Mouse (Mus musculus) embryo, embryonic 9.5 days (tissue): ENCODE data around the gene Gm17334.

Experiments
- DNase-seq: peaks from one replicate; pipeline ENCODE4 v3.0.0-alpha.2; 2017; ENCODE audit errors: extremely low spot score

The Gm17334 gene

DNA sequence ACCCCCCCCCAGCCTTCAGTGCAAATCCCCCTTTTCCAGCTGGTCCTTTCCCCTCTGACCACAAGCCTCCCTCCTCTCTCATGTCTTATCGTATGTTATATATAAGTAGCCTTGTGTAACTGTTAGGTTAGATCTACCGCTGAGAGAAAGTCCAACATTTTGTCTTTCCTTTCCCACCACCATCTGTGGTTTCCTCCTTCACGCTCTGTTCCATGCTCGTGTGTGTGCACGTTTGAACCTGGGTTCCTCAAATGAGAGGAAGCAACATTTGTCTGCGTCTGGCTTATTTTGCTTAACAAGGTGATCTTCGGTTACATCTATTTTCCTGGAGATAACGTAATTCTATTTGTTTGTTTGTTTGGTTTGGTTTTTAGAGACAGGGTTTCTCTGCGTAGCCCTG, 25.0 kb downstream of the Gm17334 start:
- DNase-seq, result no peak

DNA sequence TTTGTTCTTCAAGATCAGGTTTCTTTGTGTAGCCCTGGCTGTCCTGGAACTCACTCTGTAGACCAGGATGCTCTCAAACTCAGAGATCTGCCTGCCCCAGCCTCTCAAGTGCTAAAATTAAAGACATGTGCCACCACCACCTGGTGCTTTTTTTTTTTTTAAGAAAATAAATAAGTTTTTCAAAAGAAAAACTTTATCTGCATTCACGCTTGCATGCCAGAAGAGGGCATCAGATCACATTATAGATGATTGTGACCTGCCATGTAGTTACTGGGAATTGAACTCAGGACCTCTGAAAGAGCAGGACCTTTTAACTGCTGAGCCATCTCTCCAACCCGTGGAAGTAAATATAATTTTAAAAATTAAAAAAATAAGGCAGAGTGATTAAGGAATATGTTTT, 27.7 kb downstream of the Gm17334 start:
- DNase-seq, result no peak

DNA sequence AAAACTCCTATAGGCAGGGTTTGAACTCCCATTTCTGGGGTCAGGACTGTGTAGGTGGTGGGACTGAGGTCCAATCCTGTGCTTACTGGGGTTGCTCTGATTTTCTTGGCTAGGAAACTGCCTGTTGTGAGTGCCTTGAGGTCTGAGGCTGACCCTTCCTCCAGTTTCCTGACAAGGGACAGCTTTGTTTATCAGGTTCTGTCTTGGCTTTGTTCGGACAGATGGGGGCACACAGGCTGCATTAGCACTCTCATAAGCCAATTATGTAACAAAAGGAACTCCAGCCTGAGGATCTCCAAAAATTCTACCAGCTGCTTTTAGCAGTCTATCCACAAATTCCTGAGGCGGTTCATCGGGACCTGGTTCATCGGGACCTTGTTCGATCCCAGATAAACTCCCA, 30.6 kb downstream of the Gm17334 start:
- no peak for DNase-seq

DNA sequence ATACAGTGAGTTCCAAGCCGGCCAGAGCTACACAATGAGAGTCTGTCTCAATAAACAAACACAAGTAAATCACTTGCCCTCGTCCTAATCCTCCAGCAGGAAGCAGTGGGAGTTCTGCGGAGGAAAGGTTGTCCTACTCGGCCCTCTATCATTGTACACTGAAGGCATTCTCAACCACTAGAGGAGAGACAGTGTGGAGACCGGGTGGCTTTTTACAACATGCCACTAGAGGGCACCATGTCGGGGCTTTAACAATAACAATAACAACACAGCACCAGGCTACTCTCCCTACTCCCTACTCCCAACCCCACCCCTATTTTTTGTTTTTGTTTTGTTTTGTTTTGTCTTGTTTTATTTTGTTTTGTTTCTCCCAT, 35.4 kb downstream of the Gm17334 start:
- DNase-seq, result peak; percentile 45

DNA sequence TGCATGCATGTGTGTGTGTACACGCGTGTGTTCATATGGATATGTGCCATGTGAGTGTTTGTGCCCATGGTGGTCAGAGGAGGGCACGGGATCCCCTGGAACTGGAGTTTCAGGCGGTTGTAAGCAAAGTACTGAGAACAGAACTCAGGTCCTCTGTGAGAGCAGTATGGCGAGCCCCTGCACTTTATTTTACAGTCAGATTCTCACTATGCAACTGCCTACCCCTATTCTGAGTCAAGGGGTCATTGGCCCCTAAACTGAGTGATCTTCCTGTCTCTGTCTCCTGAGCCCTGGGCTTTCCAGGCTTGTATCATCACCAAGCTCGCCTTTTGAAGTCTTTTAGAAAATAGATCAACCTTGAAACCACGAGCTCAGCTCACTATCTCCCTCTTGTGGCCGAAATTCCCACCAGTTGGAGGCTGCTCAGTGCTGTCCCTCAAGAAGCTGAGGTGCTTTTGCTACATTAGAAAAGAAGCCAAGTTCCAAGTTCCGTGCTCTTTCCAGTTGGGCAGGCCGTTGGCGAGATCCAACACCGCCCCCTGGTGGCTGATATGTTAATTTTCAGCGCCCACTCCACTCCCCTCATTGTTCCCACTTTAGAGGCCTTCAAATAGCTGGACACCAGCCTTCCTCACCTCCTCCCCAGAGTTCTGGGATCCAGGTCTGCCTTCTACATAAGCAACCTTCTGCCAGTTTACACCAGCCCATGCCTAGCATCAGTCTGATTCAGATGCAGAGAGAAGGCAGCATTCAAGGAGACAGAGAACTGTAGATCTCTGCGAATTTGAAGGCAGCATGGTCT, 36.0 kb downstream of the Gm17334 start:
- DNase-seq, result peak; percentile 82

DNA sequence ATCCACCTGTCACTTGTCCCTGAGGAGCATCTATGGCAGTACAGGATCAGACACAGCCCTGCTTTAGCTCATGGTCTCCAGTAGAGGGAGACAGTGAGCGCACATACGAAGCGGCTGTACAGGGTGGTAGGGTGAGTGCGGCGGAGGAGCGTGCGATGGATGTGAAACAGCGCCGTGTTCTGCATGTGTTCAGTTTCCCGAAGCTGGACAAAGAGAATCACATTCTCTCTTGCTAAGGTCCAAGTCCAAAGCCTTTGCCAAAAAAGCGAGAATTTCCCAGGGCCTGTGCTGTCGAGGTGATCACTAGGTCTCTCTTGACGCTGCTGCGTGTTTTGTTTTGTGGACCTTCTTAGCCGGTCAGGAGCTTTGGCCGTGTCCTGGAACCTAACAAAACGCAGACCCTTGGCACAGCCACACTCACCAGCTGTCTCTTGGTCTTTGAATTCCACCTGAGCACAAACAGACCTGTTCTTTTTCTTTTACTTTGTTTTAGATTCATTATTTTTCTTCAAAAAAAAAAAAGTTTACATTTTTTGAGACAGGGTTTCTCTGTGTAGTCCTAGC, 37.2 kb downstream of the Gm17334 start:
- peak; percentile 75 for DNase-seq

DNA sequence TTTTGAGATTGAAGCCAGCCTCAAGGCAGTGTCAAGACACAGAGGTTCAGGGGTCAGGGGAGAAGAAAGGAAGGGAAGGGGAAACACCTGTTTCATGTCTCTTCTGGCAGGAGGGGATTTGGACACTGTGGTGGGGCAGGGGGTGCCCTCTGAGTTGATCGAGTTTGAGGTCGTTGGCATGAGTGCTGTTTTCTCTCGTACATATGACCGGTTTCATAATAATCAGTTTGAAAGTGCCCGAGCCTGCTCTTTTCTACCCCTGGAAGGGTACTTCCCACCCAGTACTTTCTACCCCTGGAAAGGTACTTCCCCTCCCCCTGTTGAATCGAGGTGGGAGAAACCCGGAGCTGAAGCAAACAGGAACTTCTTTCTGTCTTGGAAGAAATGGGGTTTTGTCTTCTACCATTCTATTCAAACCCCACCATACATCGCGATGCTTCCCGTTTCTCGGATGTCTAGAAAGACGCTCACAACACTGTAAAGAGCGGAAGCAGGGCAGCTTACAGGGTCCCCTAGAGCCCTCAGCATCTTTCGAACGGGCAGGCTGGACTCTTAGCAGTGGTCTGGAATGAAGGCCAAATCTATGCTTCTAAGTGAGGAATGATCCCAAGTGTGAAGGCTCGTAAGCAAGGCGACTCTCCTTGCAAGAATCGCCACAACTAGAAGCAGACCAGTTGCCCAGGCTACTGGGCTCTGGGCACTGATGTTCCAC, 37.9 kb downstream of the Gm17334 start:
- DNase-seq, result no peak

DNA sequence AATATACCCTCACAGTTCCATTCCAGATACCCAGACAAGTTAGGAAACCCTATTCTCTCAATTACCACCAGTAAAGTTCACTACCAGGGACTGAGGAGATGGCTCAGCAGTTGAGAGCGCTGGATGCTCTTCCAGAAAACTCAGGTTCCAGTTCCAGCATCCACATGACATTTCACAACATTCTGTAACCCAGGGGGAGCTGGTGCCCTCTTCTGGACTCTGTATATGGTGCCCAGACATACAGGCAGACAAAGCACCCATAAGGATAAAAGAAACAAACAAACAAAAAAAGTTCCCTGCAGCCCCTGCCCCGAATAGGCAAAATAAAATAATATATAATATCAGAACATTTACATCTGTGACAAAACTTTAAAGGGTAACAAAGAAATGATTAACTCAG, 38.6 kb downstream of the Gm17334 start:
- DNase-seq, result no peak

DNA sequence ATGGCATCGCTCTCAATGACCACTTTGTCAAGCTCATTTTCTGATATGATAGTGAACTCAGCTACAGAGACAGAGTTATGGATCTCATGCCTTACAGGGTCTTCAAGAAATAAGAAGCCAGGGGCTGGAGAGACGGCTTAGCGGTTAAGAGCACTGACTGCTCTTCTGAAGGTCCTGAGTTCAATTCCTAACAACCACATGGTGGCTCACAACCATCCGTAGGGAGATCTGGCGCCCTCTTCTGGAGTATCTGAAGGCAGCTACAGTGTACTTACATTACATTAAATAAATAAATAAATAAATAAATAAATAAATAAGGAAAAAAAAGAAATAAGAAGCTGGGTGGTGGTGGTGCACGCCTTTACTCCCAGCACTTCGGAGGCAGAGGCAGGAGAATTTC, 39.2 kb downstream of the Gm17334 start:
- DNase-seq, result no peak

DNA sequence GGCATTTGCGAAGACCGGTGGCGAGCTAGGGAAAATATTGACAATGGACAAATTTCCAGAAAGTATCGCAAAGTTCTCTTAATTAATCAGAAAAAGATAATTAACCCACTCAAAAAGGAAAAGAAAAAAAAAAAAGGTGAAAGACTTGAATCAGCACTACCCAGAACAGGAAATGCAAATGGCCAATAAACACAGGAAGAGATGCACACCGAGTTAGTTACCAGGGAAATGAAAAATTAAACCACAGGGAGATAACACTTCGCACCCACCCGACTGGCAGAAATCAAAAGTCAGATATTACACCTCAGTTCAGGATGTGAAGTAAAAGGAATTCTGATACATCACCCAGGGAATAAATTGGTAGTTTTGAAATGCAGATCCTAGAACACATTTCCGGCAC, 40.7 kb downstream of the Gm17334 start:
- no peak for DNase-seq

DNA sequence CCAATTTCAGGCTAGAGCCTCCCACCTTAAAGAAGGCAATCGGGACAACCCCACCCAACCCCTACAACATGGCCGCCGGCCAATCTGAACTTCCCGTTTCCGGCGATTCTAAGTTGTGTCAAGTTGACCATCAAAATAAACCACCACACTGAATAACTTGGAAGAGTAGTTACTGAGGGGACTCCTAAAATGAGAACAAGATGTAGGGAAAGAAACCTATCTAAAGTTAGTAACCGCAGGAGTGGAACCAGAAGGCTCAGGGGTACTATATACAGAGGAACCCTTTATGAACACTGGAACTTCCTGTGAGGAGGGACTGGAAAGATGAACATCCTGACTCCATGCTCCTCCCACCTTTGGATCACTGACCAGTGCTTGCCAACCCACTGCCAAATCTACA, 41.5 kb downstream of the Gm17334 start:
- DNase-seq, result no peak
